Mouse (Mus musculus) lung, embryonic 14.5 days (tissue): ENCODE measurements around the gene Rrad. TPM values are rescaled to one million over a fixed set of nuclear protein-coding genes. Genes with fewer than 3 reads are reported as not detected.

Source experiments
- ATAC-seq: fragments of 200-750 bp; cut with Nextera tagmentation; 2 replicates; pipeline ENCODE4 v1.8.0; 2017; ENCODE audit warnings: mild to moderate bottlenecking, moderate TSS enrichment, moderate library complexity; ENCODE audit not compliant: insufficient read depth
- DNase-seq: peaks from one replicate; pipeline ENCODE4 v3.0.0-alpha.2; 2015
- H3K27ac ChIP-seq: fragments of 300-500 bp; sonication (generic); 2 replicates; pipeline ENCODE4 v1.5.1; 2014; ENCODE audit warnings: low read depth, mild to moderate bottlenecking, moderate library complexity
- H3K27me3 ChIP-seq: fragments of 300-500 bp; sonication (generic); 2 replicates; pipeline ENCODE4 v1.6.1; 2014; ENCODE audit warnings: low read length, control low read depth; ENCODE audit not compliant: insufficient read depth
- H3K36me3 ChIP-seq: fragments of 300-500 bp; sonication (generic); 2 replicates; pipeline ENCODE4 v1.6.1; 2014; ENCODE audit warnings: control low read depth; ENCODE audit not compliant: insufficient read depth
- H3K4me1 ChIP-seq: fragments of 300-500 bp; sonication (generic); 2 replicates; pipeline ENCODE4 v1.6.1; 2014; ENCODE audit warnings: antibody characterized with exemption, control low read depth; ENCODE audit not compliant: insufficient read depth
- H3K4me2 ChIP-seq: fragments of 300-500 bp; sonication (generic); 2 replicates; pipeline ENCODE4 v1.6.1; 2014; ENCODE audit warnings: mild to moderate bottlenecking
- H3K4me3 ChIP-seq: fragments of 300-500 bp; sonication (generic); 2 replicates; pipeline ENCODE4 v1.5.1; 2014; ENCODE audit warnings: low read depth, low read length
- H3K9ac ChIP-seq: fragments of 300-500 bp; sonication (generic); 2 replicates; pipeline ENCODE4 v1.6.1; 2014
- H3K9me3 ChIP-seq: fragments of 300-500 bp; sonication (generic); 2 replicates; pipeline ENCODE4 v1.6.1; 2016; ENCODE audit warnings: low read depth, low read length, control low read depth
- CTCF ChIP-seq: IDR thresholded peaks from 2 replicates; pipeline ENCODE4 v1.5.1; 2016; ENCODE audit warnings: antibody characterized with exemption, low read depth
- WGBS: fragments of 180-500 bp; shearing (Covaris S2); extraction: QIAGEN DNeasy Blood & Tissue Kit; methylation state at CpG from one replicate; pipeline ENCODE4 v1.1.7; 2014; 5-methylcytosine and 5-hydroxymethylcytosine counted together
- polyA plus RNA-seq: library from polyadenylated mRNA; unstranded; fragments of >200 nt; fragmentation: Nextera tagmentation; extraction: Ambion mirVana; gene quantifications from 2 replicates; pipeline ENCODE4 v1.2.1, GENCODE M21; 2014

Gene Rrad
- polyA plus RNA-seq, 1 experiment from 2014 or later, result 10.1 TPM

DNA sequence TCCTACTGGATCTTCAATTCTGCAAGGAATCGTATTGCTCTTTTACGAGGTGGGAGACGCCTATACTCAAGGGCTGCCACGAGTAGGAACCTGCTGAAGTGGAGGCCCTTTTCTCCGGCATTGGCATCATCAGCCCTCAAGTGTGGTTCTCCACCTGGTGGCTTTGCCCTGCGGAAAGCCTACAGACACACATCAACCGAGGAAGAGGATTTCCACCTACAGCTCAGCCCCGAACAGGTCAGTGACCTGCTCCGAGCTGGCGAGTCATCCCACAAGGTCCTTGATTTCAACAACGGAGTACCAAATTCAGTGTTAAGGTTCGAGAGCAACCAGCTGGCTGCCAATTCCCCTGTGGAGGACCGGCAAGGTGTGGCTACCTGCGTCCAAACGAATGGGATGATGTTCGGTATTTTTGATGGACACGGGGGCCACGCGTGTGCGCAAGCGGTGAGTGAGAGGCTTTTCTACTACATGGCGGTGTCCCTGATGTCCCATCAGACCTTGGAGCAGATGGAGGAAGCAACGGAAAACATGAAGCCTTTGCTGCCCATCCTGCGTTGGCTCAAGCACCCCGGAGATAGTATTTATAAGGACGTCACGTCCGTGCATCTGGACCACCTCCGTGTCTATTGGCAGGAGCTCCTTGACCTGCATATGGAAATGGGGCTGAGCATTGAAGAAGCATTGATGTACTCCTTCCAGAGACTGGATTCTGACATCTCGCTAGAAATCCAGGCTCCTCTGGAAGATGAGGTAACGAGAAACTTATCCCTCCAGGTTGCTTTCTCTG lies 37.4 kb downstream of the Rrad start:
- Histone ChIP-seq H3K36me3 (peaks cover 34% of the 10 kb centered on the region), H3K4me1 (no peaks in the 10 kb centered on the region), H3K27me3 (no peaks in the 10 kb centered on the region), H3K9me3 (no peaks in the 10 kb centered on the region), H3K4me2 (no peak overlapping the region), H3K9ac (no peak overlapping the region), H3K27ac (no peak overlapping the region), H3K4me3 (no peak overlapping the region)
- DNase-seq (no peak), ATAC-seq (no peak)
- TF ChIP-seq CTCF, result no peak
- WGBS, result 90% methylated on average over 31 of the region's 31 CpGs

DNA sequence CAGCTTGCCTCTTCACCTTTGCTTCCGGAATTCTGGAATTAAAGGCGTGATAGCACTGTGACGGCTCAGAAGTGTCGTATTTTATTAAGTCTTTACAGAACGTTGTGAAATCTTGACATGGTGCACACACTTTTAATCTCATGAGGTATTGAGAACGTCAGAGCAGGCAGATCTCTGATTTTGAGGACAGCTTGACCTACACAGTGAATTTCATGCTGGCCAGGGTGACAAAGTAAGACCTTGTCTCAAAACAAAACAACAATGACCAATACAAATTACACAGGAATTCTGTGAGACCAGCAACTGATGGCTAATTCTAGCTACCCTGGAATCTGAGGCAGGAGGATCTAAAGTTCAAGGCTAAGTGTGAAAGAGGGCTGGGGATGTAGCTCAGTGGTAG lies 38.6 kb downstream of the Rrad start:
- no peak overlapping the region for H3K27ac ChIP-seq
- H3K36me3 ChIP-seq, result peaks cover 34% of the 10 kb centered on the region
- TF ChIP-seq CTCF, result no peak
- no peaks in the 10 kb centered on the region for H3K4me1 ChIP-seq
- WGBS, result 47% methylated on average over 6 of the region's 6 CpGs
- no peak for DNase-seq
- no peak overlapping the region for H3K4me3 ChIP-seq
- no peaks in the 10 kb centered on the region for H3K27me3 ChIP-seq
- no peaks in the 10 kb centered on the region for H3K9me3 ChIP-seq
- H3K4me2 ChIP-seq, result peak overlapping the region; percentile 80; the same call in 1 of the 2 replicates
- ATAC-seq, result no peak
- H3K9ac ChIP-seq, result no peak overlapping the region

DNA sequence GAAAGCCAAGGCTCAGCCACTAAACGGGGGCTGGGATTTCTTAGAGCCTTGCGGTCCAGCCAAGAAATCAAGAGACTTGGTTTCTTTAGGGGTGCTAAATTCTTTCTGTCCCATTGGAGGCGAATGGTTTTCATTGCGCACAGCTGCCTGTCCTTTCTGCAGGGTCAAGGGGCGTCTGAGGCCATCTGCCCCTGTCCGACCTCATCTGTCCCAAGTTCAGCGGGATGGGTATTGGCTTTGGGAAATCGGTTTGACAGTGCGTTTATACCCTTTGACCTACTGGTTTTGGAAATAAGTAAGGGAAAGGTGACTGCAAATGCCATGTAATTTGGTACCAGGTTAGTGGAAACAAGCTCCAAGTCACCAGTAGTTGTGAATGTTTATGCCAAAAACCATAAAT lies 39.3 kb downstream of the Rrad start:
- H3K4me3 ChIP-seq, result peak overlapping the region; percentile 63
- WGBS, result 1% methylated on average over 9 of the region's 9 CpGs
- no peak for TF ChIP-seq CTCF
- H3K27ac ChIP-seq, result peak overlapping the region; percentile 44; the same call in 1 of the 2 replicates
- peak overlapping the region; percentile 58 for H3K9ac ChIP-seq
- peak overlapping the region; percentile 80 for H3K4me2 ChIP-seq
- H3K36me3 ChIP-seq, result peaks cover 30% of the 10 kb centered on the region
- no peaks in the 10 kb centered on the region for H3K9me3 ChIP-seq
- peak; percentile 7; the same call in 1 of the 2 replicates for ATAC-seq
- H3K27me3 ChIP-seq, result no peaks in the 10 kb centered on the region
- H3K4me1 ChIP-seq, result no peaks in the 10 kb centered on the region
- no peak for DNase-seq

DNA sequence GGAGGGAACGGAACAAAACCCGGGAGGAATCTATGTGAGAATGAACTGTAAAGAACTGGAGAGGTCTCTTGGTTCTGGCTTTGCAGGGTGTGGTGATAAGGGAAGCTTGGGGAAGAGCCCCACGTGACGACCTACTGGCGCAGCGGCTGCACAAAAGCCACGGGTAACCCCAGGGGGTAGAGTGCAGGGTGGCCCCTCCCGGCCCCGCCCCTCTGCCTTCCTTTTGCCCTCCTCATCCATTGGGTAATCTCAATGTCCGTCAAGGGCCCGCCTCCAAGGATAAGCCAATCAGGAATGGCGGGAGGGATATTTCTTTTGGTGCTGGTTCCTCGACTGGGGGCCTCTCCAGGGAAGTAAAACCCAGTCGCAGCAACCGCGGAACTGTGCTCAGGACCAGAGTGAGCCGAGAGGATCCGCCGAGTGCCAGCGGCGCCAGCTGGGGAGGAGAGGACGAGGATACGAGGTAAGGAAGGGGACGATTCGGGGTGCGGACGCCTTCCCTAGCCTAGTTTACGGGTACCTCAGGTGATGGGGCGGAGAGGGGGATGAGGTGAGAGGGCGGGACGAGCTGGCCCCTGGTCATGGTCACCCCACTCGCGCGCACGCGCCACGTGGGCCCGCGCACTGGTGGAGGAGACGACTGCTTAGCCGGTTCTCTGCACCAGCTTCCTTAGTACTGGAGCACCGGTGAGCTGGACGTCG lies 39.8 kb downstream of the Rrad start, which contains the start of gene Pdp2:
Gene Pdp2 (plus strand): TSS at position 319 of the 702 bp plus-strand sequence.
- WGBS, result under 1% methylated on average over 44 of the region's 44 CpGs
- H3K36me3 ChIP-seq, result peaks cover 25% of the 10 kb centered on the region
- no peaks in the 10 kb centered on the region for H3K4me1 ChIP-seq
- peak within 1 kb of the TSS; percentile 44; the same call in 1 of the 2 replicates for H3K27ac ChIP-seq
- H3K27me3 ChIP-seq, result no peaks in the 10 kb centered on the region
- H3K9me3 ChIP-seq, result no peaks in the 10 kb centered on the region
- H3K4me3 ChIP-seq, result peak within 1 kb of the TSS; percentile 63
- peak within 1 kb of the TSS; percentile 80 for H3K4me2 ChIP-seq
- peak within 1 kb of the TSS; percentile 58 for H3K9ac ChIP-seq
- peak; percentile 97 for DNase-seq
- no peak; the same call in 1 of the 2 replicates for TF ChIP-seq CTCF
- ATAC-seq, result peak; percentile 99

DNA sequence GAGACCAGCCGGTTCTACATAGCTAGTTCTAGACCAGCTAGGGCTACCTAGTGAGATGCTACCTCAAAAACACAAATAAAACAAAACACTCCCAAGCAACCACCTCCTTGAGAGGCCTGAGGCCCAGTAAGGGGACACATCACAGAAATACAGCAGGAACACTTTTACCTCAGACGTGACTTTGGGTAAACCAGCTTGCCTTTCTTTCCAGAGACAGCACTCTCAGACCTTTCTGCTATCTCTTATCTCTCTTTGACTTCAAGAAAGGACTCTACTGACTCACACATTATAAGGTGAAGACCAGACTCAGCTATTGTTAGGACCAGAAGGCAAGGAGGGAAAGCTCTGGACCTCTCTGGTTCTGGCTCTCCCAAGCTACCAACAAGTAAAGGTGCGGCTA lies 40.8 kb downstream of the Rrad start:
- H3K4me3 ChIP-seq, result no peak overlapping the region
- no peaks in the 10 kb centered on the region for H3K4me1 ChIP-seq
- H3K27ac ChIP-seq, result no peak overlapping the region
- H3K36me3 ChIP-seq, result peaks cover 18% of the 10 kb centered on the region
- no peaks in the 10 kb centered on the region for H3K9me3 ChIP-seq
- no peak for DNase-seq
- no peak for TF ChIP-seq CTCF
- 93% methylated on average over 3 of the region's 3 CpGs for WGBS
- no peaks in the 10 kb centered on the region for H3K27me3 ChIP-seq
- no peak for ATAC-seq
- H3K9ac ChIP-seq, result no peak overlapping the region
- no peak overlapping the region for H3K4me2 ChIP-seq

DNA sequence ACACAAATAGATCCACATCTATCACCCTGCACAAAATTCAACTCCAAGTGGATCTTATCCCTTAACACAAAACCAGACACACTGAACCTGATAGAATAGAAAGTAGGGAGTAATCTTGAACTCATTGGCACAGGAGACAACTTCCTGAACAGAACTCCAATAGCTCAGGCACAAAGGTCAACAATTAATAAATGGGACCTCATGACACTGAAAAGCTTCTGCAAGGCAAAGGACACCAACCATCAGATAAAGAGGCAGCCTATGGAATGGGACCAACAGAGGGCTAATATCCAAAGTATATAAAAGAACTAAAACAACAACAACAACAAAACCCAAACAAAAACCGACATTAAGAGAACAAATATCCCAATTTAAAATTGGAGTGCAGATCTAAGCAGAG lies 46.6 kb downstream of the Rrad start:
- Histone ChIP-seq H3K9ac (no peak overlapping the region), H3K27ac (no peak overlapping the region), H3K36me3 (no peaks in the 10 kb centered on the region), H3K27me3 (no peaks in the 10 kb centered on the region), H3K9me3 (no peaks in the 10 kb centered on the region), H3K4me1 (no peaks in the 10 kb centered on the region), H3K4me2 (no peak overlapping the region), H3K4me3 (no peak overlapping the region)
- no peak for DNase-seq
- WGBS, result 46% methylated on average over 1 of the region's 1 CpGs
- TF ChIP-seq CTCF, result no peak
- no peak for ATAC-seq

Other genes with a start within 250 kb of the Rrad start
- 3.6 and 4.0 TPM in 2 replicates for gene Cmtm4, start 235.5 kb downstream of the Rrad start, polyA plus RNA-seq
- gene Dync1li2, start 188.3 kb downstream of the Rrad start, polyA plus RNA-seq, result 61.1 and 62.4 TPM in 2 replicates
- gene Terb1, start 121.4 kb downstream of the Rrad start, polyA plus RNA-seq, result 0.14 and 0.18 TPM in 2 replicates
- gene Nae1, start 96.7 kb downstream of the Rrad start, polyA plus RNA-seq, result 97.2 and 98.1 TPM in 2 replicates
- gene Car7, start 96.6 kb downstream of the Rrad start, polyA plus RNA-seq, result 0.32 and 0.45 TPM in 2 replicates
- gene Pdp2, start 39.9 kb downstream of the Rrad start, polyA plus RNA-seq, result 10.3 and 11.0 TPM in 2 replicates
- 32.2 and 33.7 TPM in 2 replicates for gene Cdh16, start 6.9 kb downstream of the Rrad start, polyA plus RNA-seq
- 88.3 and 88.4 TPM in 2 replicates for gene Ciao2b, start 10.6 kb upstream of the Rrad start, polyA plus RNA-seq
- not detected in 2 replicates for gene Ces2a, start 102.7 kb upstream of the Rrad start, polyA plus RNA-seq
- gene Ces2b, start 200.2 kb upstream of the Rrad start, polyA plus RNA-seq, result 0.58 and 0.84 TPM in 2 replicates
- gene Ces2c, start 215.7 kb upstream of the Rrad start, polyA plus RNA-seq, result not detected in 2 replicates